Mouse (Mus musculus) lung, postnatal 4 days (tissue): ENCODE data around the gene Gng12.
"Not testable (repeated sequence)": the region's sequence is repeated elsewhere in the genome, so short reads cannot be mapped to it uniquely, and the experiment has no call there.

Experiments used
- DNase-seq, 2 experiments: peaks; one replicate each; pipeline ENCODE4 v3.0.0; 2021

The Gng12 gene

GRCm38 (mm10) chr6:66896119-66896920 lies at the start of gene Gng12:
Gene Gng12, plus strand, starts transcription at chr6:66896397.
- DNase-seq: peak; percentile 93

DNA sequence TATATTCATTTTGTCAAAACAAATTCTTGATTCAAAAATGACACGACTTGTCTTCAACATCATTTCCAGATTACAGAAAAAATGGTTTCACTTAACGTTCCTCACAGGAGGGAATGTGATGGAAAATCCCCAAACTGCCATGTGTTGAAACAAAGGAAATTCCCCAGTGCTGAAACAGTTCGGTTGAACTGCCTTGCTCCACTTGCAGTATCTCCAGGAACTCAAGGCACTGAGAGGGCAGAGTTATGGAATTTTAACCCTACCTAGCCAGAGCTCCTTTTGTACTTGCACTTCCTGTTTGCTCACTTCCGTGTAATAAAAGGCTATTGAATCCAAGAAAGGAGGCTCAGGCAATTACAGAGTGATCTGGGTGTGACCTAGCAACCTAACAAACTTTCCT lies 47.3 kb upstream of the Gng12 start:
- no peak for DNase-seq

DNA sequence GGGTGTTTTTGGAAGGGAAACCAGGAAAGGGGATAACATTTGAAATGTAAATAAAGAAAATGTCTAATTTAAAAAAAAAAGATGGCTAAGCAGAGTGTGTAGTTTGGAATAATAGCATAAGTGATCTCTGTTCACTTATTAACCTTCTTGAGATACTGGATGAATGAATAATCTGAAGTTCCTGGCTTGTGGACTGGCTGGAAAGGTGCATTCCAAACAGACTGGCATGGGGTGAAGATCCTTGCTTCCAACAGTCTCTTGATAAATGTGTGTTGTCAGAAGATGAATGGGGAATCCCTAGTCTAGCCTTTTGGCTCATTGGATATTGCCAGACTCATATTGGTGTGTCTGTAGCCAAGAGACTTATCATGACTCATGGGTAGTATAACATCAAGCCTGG lies 40.0 kb upstream of the Gng12 start:
- no peak for DNase-seq

DNA sequence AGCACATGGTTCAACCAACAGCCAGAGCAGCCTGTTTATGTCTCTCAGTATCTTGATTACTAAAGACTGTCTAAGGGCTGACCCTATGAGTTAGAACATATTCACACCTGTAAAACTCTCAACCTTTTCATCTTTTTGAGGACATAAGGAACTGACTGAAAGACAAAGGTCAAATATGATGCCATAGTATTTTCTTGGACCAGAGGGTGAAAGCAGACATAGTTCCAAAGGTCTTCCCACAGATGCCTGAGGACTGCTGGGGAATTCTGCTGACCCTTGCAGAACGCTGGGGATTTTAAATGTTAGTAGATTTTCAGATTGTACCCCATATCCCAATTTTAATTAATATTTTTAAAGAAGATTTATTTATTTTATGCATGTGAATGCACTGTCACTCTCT lies 37.8 kb upstream of the Gng12 start:
- DNase-seq: no peak

GRCm38 (mm10) chr6:66859391-66859790 lies 36.8 kb upstream of the Gng12 start:
- no peak for DNase-seq

DNA sequence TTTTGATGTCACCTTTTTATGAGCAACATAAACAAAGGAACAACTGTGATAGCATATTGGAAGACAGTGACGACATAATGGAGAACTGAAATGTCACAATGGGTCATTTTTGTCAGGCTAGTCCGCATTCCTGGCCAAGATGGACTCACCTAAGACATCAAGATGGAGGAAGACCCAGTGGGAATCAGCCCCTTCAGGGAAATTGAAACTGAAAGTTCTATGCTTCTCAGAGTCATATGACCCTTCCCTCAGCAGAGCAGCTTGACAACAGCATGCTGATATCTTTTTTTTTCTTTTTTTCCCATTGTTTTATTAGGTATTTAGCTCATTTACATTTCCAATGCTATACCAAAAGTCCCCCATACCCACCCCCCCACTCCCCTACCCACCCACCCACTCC lies 31.7 kb upstream of the Gng12 start:
- DNase-seq: no peak

GRCm38 (mm10) chr6:66866295-66866694 lies 29.9 kb upstream of the Gng12 start:
- DNase-seq: no peak

- DNase-seq: not testable (repeated sequence)
Measured at GRCm38 (mm10) chr6:66877048-66877447, 19.1 kb upstream of the Gng12 start.

DNA sequence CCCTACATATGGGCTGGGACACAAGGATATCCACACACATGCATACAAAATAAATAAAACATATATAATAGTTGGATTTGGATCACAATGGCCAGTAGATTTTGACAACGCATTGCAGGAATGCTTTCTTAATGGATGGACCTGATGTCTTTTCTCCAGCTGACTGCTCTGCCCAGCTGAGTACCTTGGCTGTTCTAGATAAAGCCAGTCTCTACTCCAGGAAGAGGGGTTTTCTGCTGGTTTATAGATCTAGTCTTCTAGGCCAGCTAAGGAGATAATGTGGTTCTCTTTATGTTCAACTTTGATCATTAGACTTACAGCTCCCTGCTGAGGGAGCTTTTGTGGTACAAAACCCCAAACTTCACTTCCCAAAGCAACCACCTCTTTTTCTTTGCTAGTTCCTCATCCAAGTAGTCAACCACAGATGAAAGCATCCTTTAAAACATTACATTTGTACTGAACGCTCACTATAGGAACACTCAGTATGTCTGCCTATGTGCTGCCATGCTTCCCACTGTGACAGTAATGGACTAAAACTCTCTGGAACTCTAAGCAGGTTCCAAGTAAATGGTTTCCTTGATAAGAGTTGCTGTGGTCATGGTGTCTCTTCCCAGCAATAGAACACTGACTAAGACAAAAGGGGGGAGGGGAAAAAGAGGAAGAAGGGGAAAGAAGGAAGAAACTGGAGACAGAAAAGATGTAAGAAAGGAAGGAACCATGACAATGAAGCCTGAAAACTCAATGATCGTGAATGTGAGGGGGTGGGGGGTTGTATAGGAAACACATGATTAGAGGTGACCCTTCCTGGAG lies 5.6 kb upstream of the Gng12 start:
- DNase-seq: no peak

DNA sequence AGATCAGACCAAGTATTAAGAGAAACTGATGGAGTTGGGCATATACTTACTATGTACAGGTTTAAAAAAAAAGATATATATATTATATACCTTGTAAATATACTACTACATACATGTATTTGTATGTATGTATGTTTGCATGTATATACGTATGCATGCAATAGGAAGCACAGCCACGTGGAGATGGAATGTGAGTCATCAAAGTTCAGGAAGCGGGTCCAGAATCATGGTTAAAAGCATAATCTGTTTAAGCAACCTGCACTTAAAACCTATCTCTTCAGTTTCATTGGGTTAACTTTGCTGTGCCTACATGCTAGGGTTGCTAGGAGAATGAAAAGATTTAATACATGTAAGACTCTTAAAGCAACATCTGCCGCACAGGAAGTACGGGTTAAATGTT lies 2.2 kb upstream of the Gng12 start:
- no peak for DNase-seq

DNA sequence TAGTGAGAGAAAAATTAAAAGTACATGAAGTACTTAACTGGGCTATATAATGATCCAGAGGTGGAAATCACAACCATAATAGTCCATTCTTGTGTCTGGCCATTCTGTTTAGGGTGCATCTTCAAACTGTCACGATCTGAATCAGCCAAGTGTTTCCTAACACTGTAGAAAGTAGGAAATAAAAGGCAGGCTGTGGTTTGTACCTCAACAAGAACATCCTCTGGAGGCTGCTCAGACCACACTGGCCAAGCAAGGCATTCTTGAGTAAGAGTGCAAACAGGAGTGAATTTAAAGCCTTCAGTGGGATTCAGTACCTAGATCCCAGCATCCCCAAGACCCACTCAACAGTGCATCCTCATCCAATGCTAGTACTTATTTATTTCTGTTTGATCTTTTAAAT lies 1.2 kb upstream of the Gng12 start:
- no peak for DNase-seq

DNA sequence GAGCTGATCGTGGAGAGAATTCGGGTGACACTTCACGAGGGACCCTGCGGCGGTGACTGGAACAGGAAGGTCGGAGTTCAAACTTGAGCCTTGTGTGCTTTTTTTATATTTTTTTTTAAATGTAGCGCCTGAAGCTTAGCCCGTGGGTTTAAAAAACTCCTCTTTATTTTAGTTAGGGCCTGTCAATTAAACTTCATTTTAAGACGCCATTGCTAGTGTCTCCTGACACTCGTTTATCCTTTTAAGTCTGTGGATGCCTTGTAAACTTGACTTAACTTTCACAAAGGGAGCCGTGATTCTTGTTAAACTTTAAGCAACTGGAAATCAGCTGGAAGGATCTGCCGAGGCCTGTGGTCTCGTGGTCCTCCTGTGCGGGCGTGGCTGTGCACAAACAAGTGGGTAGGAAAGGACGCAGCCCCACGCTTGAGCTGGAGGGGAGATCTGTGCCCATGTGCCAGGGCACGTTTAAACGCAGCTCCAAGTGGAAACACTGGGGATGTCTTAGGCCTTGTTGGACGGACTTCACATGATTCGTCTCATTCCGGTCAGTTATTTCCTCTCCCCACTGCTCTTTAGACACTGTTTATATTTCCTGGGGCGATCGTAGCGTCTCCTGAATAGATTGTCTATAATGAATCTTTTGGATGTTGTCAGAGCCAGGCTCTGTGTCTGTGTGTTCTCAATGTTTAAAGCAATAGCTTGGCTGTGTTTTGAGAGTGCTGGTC lies 886 bp downstream of the Gng12 start:
- DNase-seq: peak; percentile 56 to 76

- no peak for DNase-seq
Measured at GRCm38 (mm10) chr6:66897994-66898393, 1.8 kb downstream of the Gng12 start.

- DNase-seq: no peak
Measured at GRCm38 (mm10) chr6:66901926-66902325, 5.7 kb downstream of the Gng12 start.

- no peak for DNase-seq
Measured at GRCm38 (mm10) chr6:66903206-66903605, 7.0 kb downstream of the Gng12 start.

- peak in 1 of 2 experiments; percentile 29 for DNase-seq
Measured at GRCm38 (mm10) chr6:66903720-66904119, 7.5 kb downstream of the Gng12 start.

DNA sequence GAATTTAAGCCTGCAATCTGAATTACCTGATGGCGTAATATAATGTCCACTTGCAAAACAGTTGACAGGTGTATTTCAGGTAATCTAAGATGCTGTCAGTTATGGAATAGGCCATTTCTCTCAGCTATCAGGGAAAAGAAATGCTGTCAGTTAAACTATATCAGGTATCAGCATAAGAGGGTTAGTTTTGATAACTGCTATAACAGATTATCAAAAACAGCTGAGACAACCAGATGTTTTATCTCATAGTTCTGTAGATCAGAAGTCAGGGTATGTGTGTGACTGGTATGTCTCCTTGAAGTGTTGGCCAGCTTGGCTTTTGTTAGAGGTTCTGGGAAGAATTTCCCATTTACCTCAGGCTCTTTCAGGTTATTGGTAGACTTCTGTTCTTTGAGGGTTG lies 10.0 kb downstream of the Gng12 start:
- no peak for DNase-seq

DNA sequence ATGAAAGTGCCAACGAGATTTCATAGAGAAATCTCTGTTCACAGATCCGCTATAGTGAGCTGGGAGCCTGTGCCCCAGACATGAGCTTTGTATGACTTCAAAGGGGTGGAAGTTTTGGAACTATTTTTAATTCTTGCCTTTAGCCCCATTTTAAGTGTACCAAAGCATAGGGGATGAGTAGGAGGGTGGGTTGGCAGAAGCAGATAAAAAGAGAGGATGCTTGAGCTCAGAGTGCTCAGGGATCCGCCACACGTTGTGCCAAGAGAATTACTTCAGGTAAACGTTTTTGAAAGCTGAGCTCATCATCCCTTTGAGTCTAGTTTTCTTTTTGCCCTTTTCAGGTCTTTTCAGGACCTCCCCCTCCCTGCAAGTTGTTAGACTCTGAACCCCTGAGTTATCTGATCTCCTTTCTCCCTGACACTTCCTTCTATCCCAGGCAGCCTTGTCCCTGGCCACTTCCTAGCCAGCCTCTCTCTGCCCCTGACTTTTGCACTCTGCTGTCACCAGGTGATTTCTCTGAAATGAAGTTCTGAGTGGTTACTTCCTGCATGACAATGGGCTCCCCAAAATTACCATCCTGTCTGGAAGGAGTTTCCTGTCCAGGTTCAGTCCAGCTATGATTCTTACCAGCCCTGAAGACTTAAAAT lies 12.3 kb downstream of the Gng12 start:
- no peak for DNase-seq

- peak; percentile 40 to 58 for DNase-seq
Measured at GRCm38 (mm10) chr6:66910493-66911435, 14.6 kb downstream of the Gng12 start.

DNA sequence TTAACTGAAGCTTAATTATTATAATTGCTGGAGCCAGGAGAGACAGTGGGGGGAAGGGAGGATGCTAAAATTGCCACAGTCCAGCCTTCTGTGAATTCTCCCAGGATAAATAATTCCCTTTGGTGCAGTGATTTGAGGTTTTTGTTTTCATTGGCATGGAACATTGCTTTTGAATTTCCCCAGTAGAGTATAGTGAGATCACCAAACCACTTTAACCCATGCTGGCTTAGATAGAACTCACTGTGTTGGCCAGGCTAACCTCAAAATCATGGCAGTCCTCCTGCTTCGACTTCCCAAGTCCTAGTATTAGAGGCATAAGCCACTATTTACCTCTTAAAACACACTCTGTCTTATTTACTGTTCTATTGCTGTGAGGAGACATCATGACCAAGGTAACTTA lies 17.2 kb downstream of the Gng12 start:
- no peak for DNase-seq

DNA sequence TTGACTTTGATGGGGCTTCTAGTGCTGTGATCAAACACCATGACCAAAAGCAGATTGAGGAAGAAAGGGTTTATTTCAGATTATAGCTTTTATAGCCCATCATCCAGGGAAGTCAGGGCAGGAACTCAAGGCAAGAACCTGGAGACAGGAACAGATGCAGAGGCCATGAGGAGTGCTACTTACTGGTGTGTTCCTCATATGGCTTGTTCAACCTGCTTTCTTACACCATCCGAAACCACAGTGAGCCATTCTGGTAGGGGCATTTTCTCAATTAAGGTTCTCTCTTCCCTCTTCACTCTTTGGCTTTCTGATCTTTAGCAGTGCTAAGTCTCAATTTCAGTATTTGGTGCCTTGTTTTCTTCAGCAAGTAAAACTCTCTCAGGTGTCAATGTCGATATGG lies 19.4 kb downstream of the Gng12 start:
- DNase-seq: no peak

- no peak for DNase-seq
Measured at GRCm38 (mm10) chr6:66917032-66917431, 20.8 kb downstream of the Gng12 start.
